Mouse (Mus musculus) intestine, embryonic 15.5 days (tissue): ENCODE measurements around the gene Chchd5. TPM values are rescaled to one million over a fixed set of nuclear protein-coding genes. Genes with fewer than 3 reads are reported as not detected.

Experiments
- ATAC-seq: fragments of 200-750 bp; cut with Nextera tagmentation; 2 replicates; pipeline ENCODE4 v1.8.0; 2017; ENCODE audit warnings: moderate TSS enrichment, moderate library complexity
- H3K27ac ChIP-seq: fragments of 300-500 bp; sonication (generic); 2 replicates; pipeline ENCODE4 v1.5.1; 2015; ENCODE audit warnings: mild to moderate bottlenecking, inconsistent platforms
- H3K27me3 ChIP-seq: fragments of 300-500 bp; sonication (generic); replicated peaks from 2 replicates; pipeline ENCODE4 v1.6.1; 2015; ENCODE audit warnings: inconsistent platforms
- H3K36me3 ChIP-seq: fragments of 300-500 bp; sonication (generic); 2 replicates; pipeline ENCODE4 v1.6.1; 2015; ENCODE audit warnings: inconsistent platforms
- H3K4me1 ChIP-seq: fragments of 300-500 bp; sonication (generic); replicated peaks from 2 replicates; pipeline ENCODE4 v1.6.1; 2015; ENCODE audit warnings: inconsistent platforms
- H3K4me2 ChIP-seq: fragments of 300-500 bp; sonication (generic); replicated peaks from 2 replicates; pipeline ENCODE4 v1.6.1; 2015; ENCODE audit warnings: mild to moderate bottlenecking, inconsistent platforms
- H3K4me3 ChIP-seq: fragments of 300-500 bp; sonication (generic); replicated peaks from 2 replicates; pipeline ENCODE4 v1.5.1; 2015; ENCODE audit warnings: inconsistent platforms
- H3K9ac ChIP-seq: fragments of 300-500 bp; sonication (generic); 2 replicates; pipeline ENCODE4 v1.6.1; 2015; ENCODE audit warnings: inconsistent platforms
- H3K9me3 ChIP-seq: fragments of 300-500 bp; sonication (generic); 2 replicates; pipeline ENCODE4 v1.6.1; 2016; ENCODE audit warnings: inconsistent platforms
- WGBS: fragments of 180-500 bp; shearing (Covaris S2); methylation state at CpG from one replicate; pipeline ENCODE4 v1.1.7; 2015; 5-methylcytosine and 5-hydroxymethylcytosine counted together
- polyA plus RNA-seq: library from polyadenylated mRNA; unstranded; fragments of >200 nt; fragmentation: Nextera tagmentation; extraction: Ambion mirVana; gene quantifications from 2 replicates; pipeline ENCODE4 v1.2.1, GENCODE M21; 2015

The Chchd5 gene
- polyA plus RNA-seq, 1 experiment from 2014 or later: 24.5 TPM

GRCm38 (mm10) chr2:129118061-129118460, 11.4 kb upstream of the Chchd5 start:
- no peak overlapping the region for H3K27ac ChIP-seq
- H3K9ac ChIP-seq: no peak overlapping the region
- no peak overlapping the region for H3K4me3 ChIP-seq
- no peak for ATAC-seq
- WGBS: 95% methylated on average over 12 of the region's 12 CpGs
- no peaks in the 10 kb centered on the region for H3K4me1 ChIP-seq
- H3K27me3 ChIP-seq: no peaks in the 10 kb centered on the region
- H3K36me3 ChIP-seq: peaks cover 53% of the 10 kb centered on the region
- H3K9me3 ChIP-seq: no peaks in the 10 kb centered on the region
- H3K4me2 ChIP-seq: no peak overlapping the region

- Histone ChIP-seq H3K4me2 (no peak overlapping the region), H3K9ac (no peak overlapping the region), H3K4me3 (no peak overlapping the region), H3K27ac (no peak overlapping the region), H3K4me1 (no peaks in the 10 kb centered on the region), H3K9me3 (no peaks in the 10 kb centered on the region), H3K27me3 (no peaks in the 10 kb centered on the region), H3K36me3 (peaks cover 67% of the 10 kb centered on the region)
- no peak for ATAC-seq
- 91% methylated on average over 8 of the region's 8 CpGs for WGBS
Measured at GRCm38 (mm10) chr2:129121986-129122385, 7.5 kb upstream of the Chchd5 start.

GRCm38 (mm10) chr2:129129987-129130545, 566 bp downstream of the Chchd5 start:
- Histone ChIP-seq H3K4me1 (peaks cover 12% of the 10 kb centered on the region; the same call in 1 of the 2 replicates), H3K4me3 (peak overlapping the region; percentile 68), H3K9me3 (no peaks in the 10 kb centered on the region), H3K4me2 (peak overlapping the region; percentile 69), H3K27me3 (no peaks in the 10 kb centered on the region), H3K36me3 (peaks cover 39% of the 10 kb centered on the region), H3K9ac (peak overlapping the region; percentile 44), H3K27ac (peak overlapping the region; percentile 82)
- ATAC-seq: peak; percentile 54
- WGBS: 36% methylated on average over 18 of the region's 18 CpGs

GRCm38 (mm10) chr2:129130776-129131175, 1.3 kb downstream of the Chchd5 start:
- H3K36me3 ChIP-seq: peaks cover 32% of the 10 kb centered on the region
- no peaks in the 10 kb centered on the region for H3K9me3 ChIP-seq
- H3K4me2 ChIP-seq: peak overlapping the region; percentile 69
- no peak overlapping the region for H3K27ac ChIP-seq
- peak overlapping the region; percentile 68; the same call in 1 of the 2 replicates for H3K4me3 ChIP-seq
- no peaks in the 10 kb centered on the region for H3K27me3 ChIP-seq
- WGBS: 93% methylated on average over 2 of the region's 2 CpGs
- H3K9ac ChIP-seq: no peak overlapping the region
- peaks cover 12% of the 10 kb centered on the region; the same call in 1 of the 2 replicates for H3K4me1 ChIP-seq
- ATAC-seq: no peak

- no peak overlapping the region for H3K9ac ChIP-seq
- H3K4me2 ChIP-seq: no peak overlapping the region
- no peak overlapping the region for H3K27ac ChIP-seq
- H3K36me3 ChIP-seq: peaks cover 24% of the 10 kb centered on the region
- H3K4me3 ChIP-seq: no peak overlapping the region
- H3K4me1 ChIP-seq: peaks cover 12% of the 10 kb centered on the region; the same call in 1 of the 2 replicates
- H3K27me3 ChIP-seq: no peaks in the 10 kb centered on the region
- WGBS: 93% methylated on average over 7 of the region's 7 CpGs
- no peak for ATAC-seq
- H3K9me3 ChIP-seq: no peaks in the 10 kb centered on the region
Measured at GRCm38 (mm10) chr2:129132231-129132630, 2.7 kb downstream of the Chchd5 start.

- H3K36me3 ChIP-seq: peaks cover 21% of the 10 kb centered on the region
- H3K27ac ChIP-seq: no peak overlapping the region
- H3K4me1 ChIP-seq: peaks cover 12% of the 10 kb centered on the region; the same call in 1 of the 2 replicates
- no peak overlapping the region for H3K9ac ChIP-seq
- H3K9me3 ChIP-seq: no peaks in the 10 kb centered on the region
- no peak overlapping the region for H3K4me2 ChIP-seq
- no peaks in the 10 kb centered on the region for H3K27me3 ChIP-seq
- no peak overlapping the region for H3K4me3 ChIP-seq
- no peak for ATAC-seq
- 96% methylated on average over 14 of the region's 14 CpGs for WGBS
Measured at GRCm38 (mm10) chr2:129133006-129133805, 3.7 kb downstream of the Chchd5 start.

GRCm38 (mm10) chr2:129139906-129140305, 10.4 kb downstream of the Chchd5 start:
- Histone ChIP-seq H3K36me3 (no peaks in the 10 kb centered on the region), H3K9me3 (no peaks in the 10 kb centered on the region)
- no peak for ATAC-seq

GRCm38 (mm10) chr2:129148836-129149235, 19.3 kb downstream of the Chchd5 start:
- no peak overlapping the region for H3K27ac ChIP-seq
- H3K4me3 ChIP-seq: no peak overlapping the region
- H3K27me3 ChIP-seq: no peaks in the 10 kb centered on the region
- no peak for ATAC-seq
- no peaks in the 10 kb centered on the region for H3K36me3 ChIP-seq
- no peaks in the 10 kb centered on the region for H3K9me3 ChIP-seq
- H3K4me1 ChIP-seq: no peaks in the 10 kb centered on the region
- WGBS: 67% methylated on average over 2 of the region's 2 CpGs
- H3K9ac ChIP-seq: no peak overlapping the region
- no peak overlapping the region for H3K4me2 ChIP-seq

More at GRCm38 (mm10) chr2:129139906-129140305, 10.4 kb downstream of the Chchd5 start:
- Histone ChIP-seq H3K27me3 (no peaks in the 10 kb centered on the region), H3K4me3 (no peak overlapping the region), H3K4me2 (no peak overlapping the region), H3K4me1 (no peaks in the 10 kb centered on the region), H3K9ac (no peak overlapping the region), H3K27ac (no peak overlapping the region)
- WGBS: 88% methylated on average over 10 of the region's 10 CpGs

- Histone ChIP-seq H3K9me3 (no peaks in the 10 kb centered on the region), H3K27ac (no peak overlapping the region), H3K4me3 (no peak overlapping the region), H3K4me2 (no peak overlapping the region), H3K27me3 (no peaks in the 10 kb centered on the region), H3K9ac (no peak overlapping the region), H3K36me3 (no peaks in the 10 kb centered on the region), H3K4me1 (no peaks in the 10 kb centered on the region)
- 83% methylated on average over 5 of the region's 5 CpGs for WGBS
- no peak for ATAC-seq
Measured at GRCm38 (mm10) chr2:129150386-129150785, 20.9 kb downstream of the Chchd5 start.

- ATAC-seq: no peak
- Histone ChIP-seq H3K9ac (no peak overlapping the region), H3K9me3 (no peaks in the 10 kb centered on the region), H3K36me3 (no peaks in the 10 kb centered on the region), H3K4me3 (no peak overlapping the region), H3K4me1 (no peaks in the 10 kb centered on the region), H3K4me2 (no peak overlapping the region), H3K27me3 (no peaks in the 10 kb centered on the region), H3K27ac (no peak overlapping the region)
- 71% methylated on average over 9 of the region's 9 CpGs for WGBS
Measured at GRCm38 (mm10) chr2:129151111-129151510, 21.6 kb downstream of the Chchd5 start.

- ATAC-seq: no peak
- WGBS: 51% methylated on average over 1 of the region's 1 CpGs
Measured at GRCm38 (mm10) chr2:129152751-129153150, 23.3 kb downstream of the Chchd5 start.

GRCm38 (mm10) chr2:129164815-129165214, 35.3 kb downstream of the Chchd5 start:
- Histone ChIP-seq H3K9ac (no peak overlapping the region), H3K4me2 (no peak overlapping the region), H3K27ac (no peak overlapping the region), H3K27me3 (no peaks in the 10 kb centered on the region), H3K4me1 (no peaks in the 10 kb centered on the region), H3K4me3 (no peak overlapping the region), H3K9me3 (no peaks in the 10 kb centered on the region), H3K36me3 (no peaks in the 10 kb centered on the region)
- WGBS: 69% methylated on average over 5 of the region's 5 CpGs
- ATAC-seq: no peak

More at GRCm38 (mm10) chr2:129152751-129153150, 23.3 kb downstream of the Chchd5 start:
- Histone ChIP-seq H3K9me3 (no peaks in the 10 kb centered on the region), H3K4me2 (no peak overlapping the region), H3K9ac (no peak overlapping the region), H3K27me3 (no peaks in the 10 kb centered on the region), H3K4me3 (no peak overlapping the region), H3K36me3 (no peaks in the 10 kb centered on the region), H3K27ac (no peak overlapping the region), H3K4me1 (no peaks in the 10 kb centered on the region)
